Mouse (Mus musculus): ENCODE results near the gene Tmprss13.

Tmprss13 gene

DNA sequence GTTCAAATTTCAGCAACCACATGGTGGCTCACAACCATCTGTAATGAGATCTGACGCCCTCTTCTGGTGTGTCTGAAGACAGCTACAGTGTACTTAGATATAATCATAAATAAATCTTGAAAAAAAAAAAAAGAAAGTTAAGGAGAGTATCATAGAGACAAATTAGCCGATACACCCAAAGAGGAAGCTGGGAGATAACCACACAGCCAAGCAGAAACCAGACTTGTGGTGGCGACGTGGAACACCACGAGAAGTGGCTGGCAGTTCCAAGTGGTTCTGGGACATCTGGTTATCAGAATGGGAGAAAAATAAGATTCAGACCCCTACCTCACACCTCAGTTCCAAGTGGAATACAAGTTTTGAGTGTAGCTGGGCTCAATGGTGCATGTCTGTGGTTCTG, 67.8 kb downstream of the Tmprss13 start:
- no peak for DNase-seq

GRCm38 (mm10) chr9:45388385-45388994, 69.6 kb downstream of the Tmprss13 start:
- DNase-seq = peak; percentile 76

DNA sequence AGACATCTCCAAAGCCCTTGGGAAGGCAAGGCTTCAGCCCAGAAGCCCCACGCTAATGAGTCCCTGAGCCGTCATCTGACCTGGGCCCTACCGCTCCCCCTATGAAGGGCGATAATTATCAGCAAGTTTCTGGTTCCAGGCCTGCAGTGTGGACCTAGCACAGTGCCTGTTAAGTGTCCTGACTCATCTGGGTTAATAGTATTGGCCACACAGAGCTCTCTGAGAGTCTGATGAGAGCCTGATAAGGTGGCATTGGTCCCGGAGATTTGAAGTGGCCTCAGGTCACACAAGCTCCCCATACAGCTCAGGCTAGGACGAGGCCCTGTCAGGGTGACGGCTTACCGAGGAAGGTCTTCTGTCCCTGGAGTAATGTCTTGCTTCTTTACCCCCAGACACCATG, 70.7 kb downstream of the Tmprss13 start:
- DNase-seq = no peak

DNA sequence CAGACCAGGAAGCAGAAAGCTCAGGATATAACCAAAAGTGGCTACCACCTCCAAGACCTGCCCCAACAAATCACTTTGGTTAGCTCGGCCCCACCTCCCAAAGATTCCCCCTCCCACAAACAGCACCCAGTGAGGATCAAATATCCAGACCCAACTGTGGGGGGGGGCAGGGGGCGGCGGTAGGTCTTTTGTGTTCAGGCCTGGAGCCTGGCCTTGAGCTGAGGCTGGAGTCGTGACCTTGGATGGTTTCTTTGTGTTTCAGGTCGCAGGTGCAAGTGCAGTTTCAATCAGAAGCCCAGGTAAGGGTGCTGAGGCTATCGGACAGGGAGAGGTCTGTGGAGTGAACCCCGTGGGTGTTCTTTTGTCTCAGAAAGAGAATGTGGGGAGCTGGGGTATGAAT, 72.4 kb downstream of the Tmprss13 start:
- no peak for DNase-seq

- no peak for DNase-seq
Measured at GRCm38 (mm10) chr9:45395218-45395617, 76.3 kb downstream of the Tmprss13 start.

- no peak for DNase-seq
Measured at GRCm38 (mm10) chr9:45395796-45396195, 76.9 kb downstream of the Tmprss13 start.

Data from layer of hippocampus, adult 9-11 months (tissue).